Mouse (Mus musculus) left cerebral cortex, adult 2 months (tissue): ENCODE results near the gene Tspoap1. TPM values are rescaled to one million over a fixed set of nuclear protein-coding genes. Genes with fewer than 3 reads are reported as not detected.

ENCODE experiments used
- DNase-seq, 2 experiments: peaks; one replicate each; pipeline ENCODE4 v3.0.0; 2021 to 2022; ENCODE audit warnings: low spot score in 2 of 2, mixed read lengths in 1 of 2; ENCODE audit errors: extremely low spot score in 1 of 2
- H3K27ac ChIP-seq: fragments of 200-600 bp; 2 replicates; pipeline ENCODE4 v1.8.1; 2022
- H3K4me3 ChIP-seq: fragments of 200-600 bp; 2 replicates; pipeline ENCODE4 v1.8.1; 2022
- CTCF ChIP-seq: fragments of 200-600 bp; IDR thresholded peaks from 2 replicates; pipeline ENCODE4 v1.8.1; 2022; ENCODE audit warnings: antibody characterized with exemption, mild to moderate bottlenecking, moderate library complexity
- intact Hi-C: fragments of 180-260 bp; cut with DNase I; formaldehyde crosslinking; loops from one replicate; pipeline ENCODE4 v1.15.1; 2025
- long read RNA-seq, 2 experiments: library from polyadenylated mRNA; stranded (forward); transcript quantifications; one replicate each; pipeline ENCODE4 v2.0.0; 2021; ENCODE audit warnings: borderline mapping rate in 2 of 2
- total RNA-seq, 2 experiments: library from RNA; stranded (reverse); gene quantifications; 2 replicates each; pipeline ENCODE4 v1.2.3; 2021

Tspoap1 gene
- total RNA-seq: 100 to 1,000 TPM; 190 to 202 TPM
- long read RNA-seq, experiment 1, partial matches to known transcripts: 85 of 163 reads
- long read RNA-seq, experiment 1, other reads (novel, unspliced or antisense): 77 of 163 reads
- long read RNA-seq, experiment 2, partial matches to known transcripts: 103 of 177 reads
- long read RNA-seq, experiment 2, other reads (novel, unspliced or antisense): 73 of 177 reads

DNA sequence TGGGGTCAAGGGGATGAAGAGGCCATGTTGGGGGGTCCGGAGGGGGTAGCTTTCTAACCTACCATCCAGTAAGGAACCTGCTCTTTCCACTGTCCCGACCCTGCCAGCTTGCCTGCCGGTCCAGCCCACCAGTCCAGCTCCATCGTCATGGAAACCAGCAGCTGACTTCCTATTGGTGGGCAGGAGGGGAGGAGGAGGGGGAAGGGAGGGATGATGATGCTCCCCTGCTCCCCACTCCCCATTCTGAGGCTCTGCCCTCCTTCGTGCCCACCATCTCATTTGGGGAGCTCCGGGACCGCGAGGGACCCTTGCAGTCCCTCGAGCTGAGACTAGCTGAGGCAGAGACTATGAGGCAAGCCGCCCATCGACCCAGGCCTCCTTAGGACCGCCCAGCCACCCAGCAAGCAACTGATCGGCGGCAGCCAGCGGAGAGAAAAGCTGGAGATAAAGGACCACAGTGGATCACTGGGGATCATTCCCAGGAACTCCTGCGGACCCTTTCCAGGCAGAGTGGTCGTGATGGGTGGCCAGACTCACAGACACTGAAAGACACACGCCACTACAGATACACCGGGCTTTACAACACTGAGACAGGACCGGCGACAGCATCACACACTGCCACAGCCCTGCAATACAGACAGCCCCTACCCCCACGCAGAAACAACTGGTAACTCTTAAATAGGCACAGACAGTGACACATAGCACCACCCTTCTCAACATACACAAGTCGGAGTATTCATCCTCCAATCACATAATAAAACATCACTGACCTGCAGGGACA lies at the start of gene Tspoap1:
Gene Tspoap1, plus strand, starts transcription at position 241 of the 781 bp plus-strand sequence.
- intact Hi-C loops: loop anchor here (5.0 kb wide), 2 partner anchors 143 to 163 kb away; partner anchors contain the start of gene Hsf5

GRCm38 (mm10) chr11:87712188-87712587 lies 48.2 kb upstream of the Tspoap1 start:
- no peak for TF ChIP-seq CTCF
- DNase-seq: no peak
- H3K27ac ChIP-seq: no peak overlapping the region
- H3K4me3 ChIP-seq: no peak overlapping the region
- intact Hi-C loops: no loop called here

More for the DNA sequence above, at the start of gene Tspoap1:
- peak within 1 kb of the TSS; percentile 92 for H3K27ac ChIP-seq
- TF ChIP-seq CTCF: no peak
- peak; percentile 71 for DNase-seq
- H3K4me3 ChIP-seq: peak within 1 kb of the TSS; percentile 75

DNA sequence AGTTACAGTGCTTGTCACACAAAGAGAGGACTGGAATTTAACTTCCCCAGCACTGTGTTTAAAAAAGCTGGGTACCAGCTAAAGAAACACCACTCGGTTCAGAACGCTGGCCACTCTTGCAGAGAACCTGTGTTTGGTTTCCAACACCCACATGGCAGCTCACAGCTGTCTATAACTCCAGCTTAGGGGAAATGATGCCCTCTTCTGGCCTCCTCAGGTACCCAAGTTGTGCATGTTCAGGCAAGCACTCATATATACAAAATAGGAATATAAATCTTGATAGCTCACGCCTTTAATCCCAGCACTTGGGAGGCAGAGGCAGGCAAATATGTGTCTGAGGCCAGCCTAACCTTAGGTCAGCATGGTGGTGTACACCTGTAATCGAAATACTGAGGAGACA lies 44.3 kb upstream of the Tspoap1 start:
- no peak for TF ChIP-seq CTCF
- H3K4me3 ChIP-seq: no peak overlapping the region
- DNase-seq: no peak
- intact Hi-C loops: no loop called here
- no peak overlapping the region for H3K27ac ChIP-seq

DNA sequence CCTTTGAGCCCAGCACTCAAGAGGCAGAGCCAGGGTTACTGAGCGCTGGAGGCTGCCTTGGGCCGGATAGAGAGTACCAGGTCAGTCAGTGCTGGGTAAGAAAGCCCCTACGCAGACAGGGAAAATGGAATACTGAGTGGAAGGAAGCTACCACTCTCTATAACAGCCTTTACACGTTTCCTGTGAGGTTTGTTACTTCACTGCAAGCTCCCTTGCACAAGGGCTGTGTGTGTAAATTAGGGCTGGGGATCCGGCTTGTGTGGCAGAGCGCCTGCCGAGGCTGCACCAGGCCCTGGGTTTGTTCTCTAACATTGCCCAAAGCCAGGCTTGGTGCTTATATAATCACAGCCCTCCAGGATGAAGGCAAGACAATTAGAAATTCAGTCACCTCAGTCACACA lies 40.8 kb upstream of the Tspoap1 start:
- Histone ChIP-seq H3K4me3 (no peak overlapping the region), H3K27ac (no peak overlapping the region)
- intact Hi-C loops: no loop called here
- no peak for TF ChIP-seq CTCF
- DNase-seq: no peak

- DNase-seq: no peak
- TF ChIP-seq CTCF: no peak; the same call in 1 of the 2 replicates
- no peak overlapping the region for H3K4me3 ChIP-seq
- no peak overlapping the region for H3K27ac ChIP-seq
- intact Hi-C loops: no loop called here
Observed at GRCm38 (mm10) chr11:87720324-87720723, 40.0 kb upstream of the Tspoap1 start.

- TF ChIP-seq CTCF: no peak
- H3K27ac ChIP-seq: no peak overlapping the region
- H3K4me3 ChIP-seq: no peak overlapping the region
- intact Hi-C loops: no loop called here
- no peak for DNase-seq
Observed at GRCm38 (mm10) chr11:87720839-87721238, 39.5 kb upstream of the Tspoap1 start.

- intact Hi-C loops: no loop called here
Observed at GRCm38 (mm10) chr11:87722168-87722567, 38.2 kb upstream of the Tspoap1 start.

GRCm38 (mm10) chr11:87722891-87723290 lies 37.5 kb upstream of the Tspoap1 start:
- Histone ChIP-seq H3K4me3 (no peak overlapping the region), H3K27ac (no peak overlapping the region)
- no peak for DNase-seq
- TF ChIP-seq CTCF: no peak; the same call in 1 of the 2 replicates
- intact Hi-C loops: no loop called here

More at GRCm38 (mm10) chr11:87722168-87722567, 38.2 kb upstream of the Tspoap1 start:
- Histone ChIP-seq H3K27ac (no peak overlapping the region), H3K4me3 (no peak overlapping the region)
- TF ChIP-seq CTCF: no peak
- no peak for DNase-seq

- Histone ChIP-seq H3K27ac (no peak overlapping the region), H3K4me3 (no peak overlapping the region)
- DNase-seq: no peak
- no peak for TF ChIP-seq CTCF
- intact Hi-C loops: no loop called here
Observed at GRCm38 (mm10) chr11:87725515-87725914, 34.8 kb upstream of the Tspoap1 start.

GRCm38 (mm10) chr11:87725964-87726562 lies 34.3 kb upstream of the Tspoap1 start:
- DNase-seq: no peak
- Histone ChIP-seq H3K27ac (no peak overlapping the region), H3K4me3 (no peak overlapping the region)
- intact Hi-C loops: no loop called here
- no peak for TF ChIP-seq CTCF

GRCm38 (mm10) chr11:87727021-87727420 lies 33.3 kb upstream of the Tspoap1 start:
- Histone ChIP-seq H3K27ac (no peak overlapping the region), H3K4me3 (no peak overlapping the region)
- no peak for TF ChIP-seq CTCF
- intact Hi-C loops: no loop called here
- no peak for DNase-seq

GRCm38 (mm10) chr11:87727471-87727870 lies 32.9 kb upstream of the Tspoap1 start:
- intact Hi-C loops: no loop called here
- no peak for DNase-seq
- no peak for TF ChIP-seq CTCF
- no peak overlapping the region for H3K4me3 ChIP-seq
- H3K27ac ChIP-seq: no peak overlapping the region
